In genomic region chr6:52663021-52663420, GRCm38 (mm10) we compare ENCODE assay signal across 9 mouse cellular contexts. TPM values are rescaled to one million over a fixed set of nuclear protein-coding genes. Genes with fewer than 3 reads are reported as not detected.
A peak's percentile ranks its signal among the peaks of the same experiment; 100 is the strongest.
DNase-seq lines count a peak whose midpoint lies in the region; ATAC-seq and TF ChIP-seq lines count a peak whose summit lies in the region.
"Had no signal": no experiment of that assay in that cellular context is flagged by ENCODE, and none has a peak within 500 bp of the region (broad histone marks: within the 10 kb centered on the region; RNA-seq: fewer than 3 reads in every experiment).

No protein-coding gene starts in this region.

- H3K27me3 ChIP-seq in stomach, postnatal 0 days (ENCODE audit: control insufficient read depth, insufficient read depth, low read length), result no peaks in the 10 kb centered on the region
- no peaks in the 10 kb centered on the region for H3K27me3 ChIP-seq in hindbrain, embryonic 10.5 days (ENCODE audit: insufficient read depth, poor library complexity, severe bottlenecking)
- H3K27me3 ChIP-seq: heart, embryonic 13.5 days had no signal

- no peak for DNase-seq in layer of hippocampus, adult 2 months (ENCODE audit: low spot score in 2 of 2)
- no peak for DNase-seq in layer of hippocampus, adult 8-10 months (ENCODE audit: low spot score in 2 of 2)
- DNase-seq in adipocyte (ENCODE audit: low spot score), result peak; percentile 62
- peak; percentile 31 to 36 for DNase-seq in kidney, adult 8-10 months
- no peak for DNase-seq in stomach, postnatal 0 days (ENCODE audit: low spot score)
- no peak for DNase-seq in cerebellum, adult 9-11 months
- DNase-seq in left cerebral cortex, postnatal 4 days, result no peak
- DNase-seq in hindbrain, embryonic 10.5 days (ENCODE audit: low spot score), result no peak

- intact Hi-C loops in left cerebral cortex, postnatal 4 days (cut with DNase I), result no loop called here

- H3K9ac ChIP-seq in stomach, postnatal 0 days (ENCODE audit: low read length), result no peak overlapping the region
- H3K9ac ChIP-seq: heart, embryonic 13.5 days had no signal

- TF ChIP-seq CTCF in layer of hippocampus, adult 2 months (conservative IDR thresholded peaks at IDR 0.05), result peak; percentile 62
- peak; percentile 70 for TF ChIP-seq CTCF in stomach, postnatal 0 days (IDR thresholded peaks at IDR 0.05; ENCODE audit: low read depth)

- H3K4me2 ChIP-seq in stomach, postnatal 0 days (replicated peaks; ENCODE audit: low read depth), result no peak overlapping the region
- H3K4me2 ChIP-seq: heart, embryonic 13.5 days had no signal

- H3K36me3 ChIP-seq in stomach, postnatal 0 days (ENCODE audit: control insufficient read depth, insufficient read depth, low read length), result no peaks in the 10 kb centered on the region
- H3K36me3 ChIP-seq in hindbrain, embryonic 10.5 days, result no peaks in the 10 kb centered on the region
- H3K36me3 ChIP-seq: heart, embryonic 13.5 days had no signal

- TF ChIP-seq EP300 in stomach, postnatal 0 days (optimal IDR thresholded peaks at IDR 0.05), result no peak

- no peak overlapping the region for H3K4me3 ChIP-seq in layer of hippocampus, adult 2 months
- no peak overlapping the region for H3K4me3 ChIP-seq in stomach, postnatal 0 days (ENCODE audit: low read depth, low read length)
- no peak overlapping the region for H3K4me3 ChIP-seq in hindbrain, embryonic 10.5 days
- H3K4me3 ChIP-seq: heart, embryonic 13.5 days had no signal

- H3K27ac ChIP-seq in layer of hippocampus, adult 2 months, result no peak overlapping the region
- H3K27ac ChIP-seq in stomach, postnatal 0 days (replicated peaks), result no peak overlapping the region
- H3K27ac ChIP-seq in hindbrain, embryonic 10.5 days, result no peak overlapping the region
- H3K27ac ChIP-seq: heart, embryonic 13.5 days had no signal

- no peak for ATAC-seq in stomach, postnatal 0 days (ENCODE audit: low FRiP score, low TSS enrichment)

- H3K4me1 ChIP-seq in stomach, postnatal 0 days (replicated peaks; ENCODE audit: control insufficient read depth, insufficient read depth), result no peaks in the 10 kb centered on the region
- no peaks in the 10 kb centered on the region for H3K4me1 ChIP-seq in hindbrain, embryonic 10.5 days (replicated peaks)
- H3K4me1 ChIP-seq: heart, embryonic 13.5 days had no signal

- 30% methylated on average over 5 of the region's 5 CpGs for WGBS in stomach, postnatal 0 days
- 51% methylated on average over 5 of the region's 5 CpGs for WGBS in hindbrain, embryonic 10.5 days

- no peaks in the 10 kb centered on the region for H3K9me3 ChIP-seq in stomach, postnatal 0 days (ENCODE audit: control insufficient read depth, low read length)
- H3K9me3 ChIP-seq in hindbrain, embryonic 10.5 days, result no peaks in the 10 kb centered on the region
- H3K9me3 ChIP-seq: heart, embryonic 13.5 days had no signal

RNA-seq across cellular contexts. Expression of gene Hibadh, which starts 22.8 kb away (rescaled TPM):
- total RNA-seq in layer of hippocampus, adult 2 months (2021), result 10 to 100 TPM; 44.4 to 44.9 TPM
- total RNA-seq in layer of hippocampus, adult 8-10 months (2022), result 10 to 100 TPM; 45.1 to 54.3 (median 49.6) TPM
- 102 and 107 TPM in 2 replicates for polyA plus RNA-seq in stomach, postnatal 0 days (2015; fragmentation: Nextera tagmentation; extraction: Ambion mirVana)
- total RNA-seq in left cerebral cortex, postnatal 4 days (2021), result 10 to 100 TPM; 31.2 to 32.2 TPM
- polyA plus RNA-seq in hindbrain, embryonic 10.5 days (2016; fragmentation: Nextera tagmentation; extraction: Ambion mirVana), result 71.8 and 77.8 TPM in 2 replicates

RNA-seq across cellular contexts. Expression of gene Tax1bp1, which starts 50.5 kb away (rescaled TPM):
- 100 to 1,000 TPM; 126 to 134 TPM for total RNA-seq in layer of hippocampus, adult 2 months (2021)
- total RNA-seq in layer of hippocampus, adult 8-10 months (2022), result 100 to 1,000 TPM; 122 to 161 (median 139) TPM
- polyA plus RNA-seq in stomach, postnatal 0 days (2015; fragmentation: Nextera tagmentation; extraction: Ambion mirVana), result 125 and 156 TPM in 2 replicates
- total RNA-seq in left cerebral cortex, postnatal 4 days (2021), result 100 to 1,000 TPM; 106 to 109 TPM
- polyA plus RNA-seq in hindbrain, embryonic 10.5 days (2016; fragmentation: Nextera tagmentation; extraction: Ambion mirVana), result 107 and 127 TPM in 2 replicates

Comparison
In these comparisons a context has a peak if more than half of its experiments do, and no peak if none do; other contexts are left out.
1. DNase-seq: peak in adipocyte (single experiment) and kidney, adult 8-10 months (2 of 2); none in layer of hippocampus, adult 2 months (0 of 2), layer of hippocampus, adult 8-10 months (0 of 2), stomach, postnatal 0 days (single experiment), cerebellum, adult 9-11 months (single experiment), left cerebral cortex, postnatal 4 days (single experiment) and hindbrain, embryonic 10.5 days (single experiment).